In genomic region chr1:180550770-180551169, GRCm38 (mm10) we compare ENCODE assay signal across 9 mouse cellular contexts. TPM values are rescaled to one million over a fixed set of nuclear protein-coding genes. Genes with fewer than 3 reads are reported as not detected.
A peak's percentile ranks its signal among the peaks of the same experiment; 100 is the strongest.
DNase-seq lines count a peak whose midpoint lies in the region; ATAC-seq and TF ChIP-seq lines count a peak whose summit lies in the region.
"Had no signal": no experiment of that assay in that cellular context is flagged by ENCODE, and none has a peak within 500 bp of the region (broad histone marks: within the 10 kb centered on the region; RNA-seq: fewer than 3 reads in every experiment).

No protein-coding gene starts in this region.

- no peak overlapping the region for H3K9ac ChIP-seq in heart, embryonic 12.5 days
- no peak overlapping the region for H3K9ac ChIP-seq in kidney, embryonic 15.5 days
- no peak overlapping the region for H3K9ac ChIP-seq in midbrain, embryonic 14.5 days (replicated peaks; ENCODE audit: low read length)
- H3K9ac ChIP-seq: hindbrain, embryonic 15.5 days had no signal

- no peaks in the 10 kb centered on the region for H3K9me3 ChIP-seq in heart, embryonic 12.5 days (replicated peaks)
- no peaks in the 10 kb centered on the region for H3K9me3 ChIP-seq in kidney, embryonic 15.5 days (replicated peaks)
- no peaks in the 10 kb centered on the region for H3K9me3 ChIP-seq in midbrain, embryonic 14.5 days (ENCODE audit: control insufficient read depth, low read length)
- H3K9me3 ChIP-seq: hindbrain, embryonic 15.5 days had no signal

- CTCF ChIA-PET in Patski (lab: Charles Lee): interaction anchor here (1.0 to 5.3 kb wide), 2 partner anchors 9 to 116 kb away, joined by 3 to 29 read pairs; no protein-coding TSS in a partner anchor

- POLR2A ChIA-PET in Patski (lab: Charles Lee): no interaction called here

- H3K4me2 ChIP-seq in heart, embryonic 12.5 days: no peak overlapping the region
- H3K4me2 ChIP-seq in kidney, embryonic 15.5 days: no peak overlapping the region
- H3K4me2 ChIP-seq in midbrain, embryonic 14.5 days (ENCODE audit: low read length): no peak overlapping the region
- H3K4me2 ChIP-seq: hindbrain, embryonic 15.5 days had no signal

- H3K4me1 ChIP-seq in heart, embryonic 12.5 days (replicated peaks): peaks cover 20% of the 10 kb centered on the region
- H3K4me1 ChIP-seq in kidney, embryonic 15.5 days: peaks cover 35% of the 10 kb centered on the region
- H3K4me1 ChIP-seq in midbrain, embryonic 14.5 days (ENCODE audit: control insufficient read depth, insufficient read depth, low read length): peaks cover 16% of the 10 kb centered on the region; the same call in 1 of the 2 replicates
- H3K4me1 ChIP-seq in thymus, adult 2 months (replicated peaks; ENCODE audit: control insufficient read depth, insufficient read depth, low read length): peaks cover 31% of the 10 kb centered on the region

- ATAC-seq in heart, embryonic 12.5 days (ENCODE audit: insufficient number of reproducible peaks, low FRiP score): no peak
- no peak for ATAC-seq in Patski
- ATAC-seq in kidney, embryonic 15.5 days (replicated peaks; ENCODE audit: low FRiP score): peak; percentile 55; the same call in 1 of the 2 replicates
- ATAC-seq in midbrain, embryonic 14.5 days (ENCODE audit: low FRiP score, low TSS enrichment): no peak

- H3K4me3 ChIP-seq in heart, embryonic 12.5 days: no peak overlapping the region
- no peak overlapping the region for H3K4me3 ChIP-seq in kidney, embryonic 15.5 days (replicated peaks)
- H3K4me3 ChIP-seq in midbrain, embryonic 14.5 days (replicated peaks; ENCODE audit: low read depth, low read length): no peak overlapping the region
- no peak overlapping the region for H3K4me3 ChIP-seq in thymus, adult 2 months (ENCODE audit: control insufficient read depth, insufficient read depth, low read length)
- H3K4me3 ChIP-seq: hindbrain, embryonic 15.5 days had no signal

- H3K27me3 ChIP-seq in heart, embryonic 12.5 days (replicated peaks): peaks cover 64% of the 10 kb centered on the region
- peaks cover 18% of the 10 kb centered on the region for H3K27me3 ChIP-seq in Patski
- peaks cover 24% of the 10 kb centered on the region for H3K27me3 ChIP-seq in kidney, embryonic 15.5 days
- H3K27me3 ChIP-seq in midbrain, embryonic 14.5 days (ENCODE audit: control insufficient read depth, insufficient read depth, low read length): peaks cover 14% of the 10 kb centered on the region; the same call in 1 of the 2 replicates
- no peaks in the 10 kb centered on the region for H3K27me3 ChIP-seq in thymus, adult 2 months (ENCODE audit: control insufficient read depth, insufficient read depth, low read length)

- no peak overlapping the region for H3K27ac ChIP-seq in heart, embryonic 12.5 days (ENCODE audit: poor library complexity, severe bottlenecking)
- no peak overlapping the region for H3K27ac ChIP-seq in kidney, embryonic 15.5 days
- no peak overlapping the region for H3K27ac ChIP-seq in midbrain, embryonic 14.5 days (replicated peaks; ENCODE audit: low read depth, low read length)
- H3K27ac ChIP-seq in thymus, adult 2 months (ENCODE audit: control insufficient read depth, insufficient read depth, low read length): no peak overlapping the region
- H3K27ac ChIP-seq: hindbrain, embryonic 15.5 days had no signal

- no peak for TF ChIP-seq POLR2A in thymus, adult 2 months (IDR thresholded peaks at IDR 0.05; ENCODE audit: control insufficient read depth, extremely low read depth, insufficient read depth, low read length, poor library complexity)

- in situ Hi-C loops in Patski (cut with MboI; ENCODE audit: low pct_unique_long_range_greater_than_20kb): loop anchor here (5.0 kb wide), 1 partner anchor 118 kb away; no protein-coding TSS in a partner anchor

- DNase-seq in heart, adult 11 months: peak; percentile 92
- DNase-seq in Patski (ENCODE audit: low read depth, low spot score): no peak
- peak; percentile 46 for DNase-seq in embryo, embryonic 9.5 days (ENCODE audit: extremely low spot score)
- peak; percentile 73 for DNase-seq in midbrain, embryonic 14.5 days
- DNase-seq in thymus, adult 2 months: no peak
- DNase-seq in urinary bladder, postnatal 14 days (ENCODE audit: low spot score): no peak

- no peaks in the 10 kb centered on the region for H3K36me3 ChIP-seq in heart, embryonic 12.5 days
- no peaks in the 10 kb centered on the region for H3K36me3 ChIP-seq in kidney, embryonic 15.5 days
- no peaks in the 10 kb centered on the region for H3K36me3 ChIP-seq in midbrain, embryonic 14.5 days (ENCODE audit: control insufficient read depth, insufficient read depth, low read length)
- no peaks in the 10 kb centered on the region for H3K36me3 ChIP-seq in thymus, adult 2 months (ENCODE audit: control insufficient read depth, insufficient read depth, low read length)
- H3K36me3 ChIP-seq: hindbrain, embryonic 15.5 days had no signal

- 12% methylated on average over 5 of the region's 5 CpGs for WGBS in heart, embryonic 12.5 days
- 13% methylated on average over 5 of the region's 5 CpGs for WGBS in kidney, embryonic 15.5 days
- WGBS in midbrain, embryonic 14.5 days: 17% methylated on average over 5 of the region's 5 CpGs
- 80% methylated on average over 5 of the region's 5 CpGs for WGBS in thymus, adult 2 months

- peak; percentile 74 for TF ChIP-seq CTCF in Patski (IDR thresholded peaks at IDR 0.05)
- no peak for TF ChIP-seq CTCF in thymus, adult 2 months (IDR thresholded peaks at IDR 0.05; ENCODE audit: borderline replicate concordance, control insufficient read depth, extremely low read depth, insufficient read depth, low read length, poor library complexity)

RNA-seq across cellular contexts. Expression of gene Parp1, which starts 18.0 kb away (rescaled TPM):
- polyA plus RNA-seq in heart, embryonic 12.5 days (2016; fragmentation: Nextera tagmentation; extraction: Ambion mirVana): 105 and 118 TPM in 2 replicates
- 99.1 TPM for polyA plus RNA-seq in Patski (2021)
- polyA plus RNA-seq in kidney, embryonic 15.5 days (2015; fragmentation: Nextera tagmentation; extraction: Ambion mirVana): 140 and 159 TPM in 2 replicates
- polyA plus RNA-seq in midbrain, embryonic 14.5 days (2014; fragmentation: Nextera tagmentation; extraction: Ambion mirVana): 73.9 and 97.4 TPM in 2 replicates
- polyA plus RNA-seq in thymus, adult 2 months (2012; rRNA removed): 49.6 and 57.3 TPM in 2 replicates

Comparison
In these comparisons a context has a peak if more than half of its experiments do, and no peak if none do; other contexts are left out.
1. DNase-seq: peak in heart, adult 11 months (single experiment), embryo, embryonic 9.5 days (single experiment) and midbrain, embryonic 14.5 days (single experiment); none in Patski (single experiment), thymus, adult 2 months (single experiment) and urinary bladder, postnatal 14 days (single experiment).